Mouse (Mus musculus) heart, adult 8-10 months (tissue): ENCODE data around the gene Cfap77. TPM values are rescaled to one million over a fixed set of nuclear protein-coding genes. Genes with fewer than 3 reads are reported as not detected.

Source experiments
- DNase-seq: peaks from one replicate; pipeline ENCODE4 v3.0.0; 2022; ENCODE audit warnings: low spot score
- total RNA-seq, 4 experiments: library from RNA; stranded (reverse); gene quantifications; 2 replicates each; pipeline ENCODE4 v1.2.4; 2022

Gene Cfap77
- total RNA-seq, 4 experiments from 2014 or later = not detected

DNA sequence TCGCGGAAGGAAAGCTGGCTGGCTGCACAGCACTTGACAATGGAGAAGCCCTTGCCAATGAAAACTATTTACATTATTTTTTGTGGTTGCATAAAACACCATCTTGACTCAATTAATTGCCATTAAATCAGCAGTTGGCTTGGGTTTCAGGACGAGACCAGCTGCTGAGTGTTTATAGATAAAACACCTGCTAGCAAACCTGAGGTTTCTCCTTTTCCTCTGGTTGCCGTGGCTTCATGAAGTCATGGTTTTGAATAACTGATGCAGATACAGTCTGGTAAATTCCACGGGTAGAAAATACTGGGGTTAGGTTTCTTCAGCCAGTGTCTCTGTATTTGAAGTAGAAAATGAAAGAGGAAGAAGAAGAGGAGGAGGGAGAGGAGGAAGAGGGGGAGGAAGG, 2.9 kb downstream of the Cfap77 start:
- no peak for DNase-seq

DNA sequence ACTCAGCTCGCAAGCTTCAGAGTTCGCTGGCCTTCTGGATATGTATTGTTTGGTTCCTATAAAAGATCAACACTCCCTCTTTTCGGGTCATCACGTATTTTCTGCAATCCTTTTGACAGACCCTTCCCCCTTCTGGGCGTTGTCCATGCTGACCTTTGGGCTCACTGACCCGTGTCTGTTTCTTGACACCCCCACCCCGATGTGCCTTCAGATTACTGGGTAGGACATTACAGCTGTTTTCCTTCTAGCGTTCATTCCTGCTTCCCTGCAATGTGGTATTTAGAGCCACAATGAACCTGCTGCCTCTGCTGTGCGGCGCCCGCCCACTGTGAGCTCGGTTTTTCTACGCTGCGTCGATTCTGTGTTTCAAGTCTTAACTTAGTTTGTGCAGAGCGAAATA, 8.7 kb downstream of the Cfap77 start:
- no peak for DNase-seq

DNA sequence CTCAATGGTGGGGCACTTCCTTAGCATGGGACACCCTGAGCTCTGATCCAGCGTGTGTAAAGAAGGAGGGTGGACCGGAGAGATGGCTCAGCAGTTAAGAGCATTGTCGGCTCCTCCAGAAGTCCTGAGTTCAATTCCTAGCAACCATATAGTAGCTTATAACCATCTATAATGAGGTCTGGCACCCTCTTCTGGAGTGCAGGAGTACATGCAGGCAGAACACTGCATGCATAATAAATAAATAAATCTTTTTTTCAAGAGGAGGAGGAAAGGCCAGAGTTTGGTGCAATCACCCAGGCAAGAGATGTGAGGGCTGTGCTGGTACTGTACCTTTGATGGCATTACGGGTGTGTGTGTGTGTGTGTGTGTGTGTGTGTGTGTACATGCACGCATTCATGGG, 12.7 kb downstream of the Cfap77 start:
- no peak for DNase-seq

- DNase-seq = no peak
Observed at GRCm38 (mm10) chr2:29041477-29041768, 13.4 kb downstream of the Cfap77 start.

- no peak for DNase-seq
Observed at GRCm38 (mm10) chr2:29040594-29041476, 14.0 kb downstream of the Cfap77 start.

GRCm38 (mm10) chr2:29039741-29040140, 15.1 kb downstream of the Cfap77 start:
- DNase-seq = no peak

- DNase-seq = no peak
Observed at GRCm38 (mm10) chr2:29035698-29036097, 19.2 kb downstream of the Cfap77 start.

- DNase-seq = no peak
Observed at GRCm38 (mm10) chr2:29034542-29035475, 20.1 kb downstream of the Cfap77 start.

- DNase-seq = no peak
Observed at GRCm38 (mm10) chr2:29031951-29032350, 22.9 kb downstream of the Cfap77 start.

- peak; percentile 33 for DNase-seq
Observed at GRCm38 (mm10) chr2:29030048-29030734, 24.7 kb downstream of the Cfap77 start.

- DNase-seq = no peak
Observed at GRCm38 (mm10) chr2:29025284-29025683, 29.6 kb downstream of the Cfap77 start.

- DNase-seq = no peak
Observed at GRCm38 (mm10) chr2:29023001-29023400, 31.9 kb downstream of the Cfap77 start.

- no peak for DNase-seq
Observed at GRCm38 (mm10) chr2:29021025-29021424, 33.8 kb downstream of the Cfap77 start.

- DNase-seq = no peak
Observed at GRCm38 (mm10) chr2:29018680-29019079, 36.2 kb downstream of the Cfap77 start.

GRCm38 (mm10) chr2:29016599-29017587, 38.0 kb downstream of the Cfap77 start:
- no peak for DNase-seq

DNA sequence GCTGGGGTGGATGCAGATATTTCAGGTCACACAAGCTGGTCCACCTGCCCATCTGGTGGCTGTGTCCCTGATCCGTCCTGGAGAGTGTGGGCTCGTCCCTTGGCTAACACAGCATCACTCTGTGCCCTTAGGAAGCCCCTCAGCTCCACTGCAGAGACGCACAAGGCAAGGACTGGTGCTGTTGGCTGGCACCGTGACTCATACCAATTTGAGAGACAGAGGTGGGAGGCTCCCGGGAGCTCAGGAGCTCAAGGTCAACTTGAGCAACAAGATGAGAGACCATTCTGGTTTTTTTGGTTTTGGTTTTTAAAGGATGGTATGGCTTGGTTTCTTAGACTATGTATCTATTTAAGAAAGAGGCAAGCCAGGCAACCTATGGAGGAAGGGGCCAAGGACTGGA, 42.3 kb downstream of the Cfap77 start:
- DNase-seq = no peak

GRCm38 (mm10) chr2:29007656-29008055, 47.2 kb downstream of the Cfap77 start:
- no peak for DNase-seq

DNA sequence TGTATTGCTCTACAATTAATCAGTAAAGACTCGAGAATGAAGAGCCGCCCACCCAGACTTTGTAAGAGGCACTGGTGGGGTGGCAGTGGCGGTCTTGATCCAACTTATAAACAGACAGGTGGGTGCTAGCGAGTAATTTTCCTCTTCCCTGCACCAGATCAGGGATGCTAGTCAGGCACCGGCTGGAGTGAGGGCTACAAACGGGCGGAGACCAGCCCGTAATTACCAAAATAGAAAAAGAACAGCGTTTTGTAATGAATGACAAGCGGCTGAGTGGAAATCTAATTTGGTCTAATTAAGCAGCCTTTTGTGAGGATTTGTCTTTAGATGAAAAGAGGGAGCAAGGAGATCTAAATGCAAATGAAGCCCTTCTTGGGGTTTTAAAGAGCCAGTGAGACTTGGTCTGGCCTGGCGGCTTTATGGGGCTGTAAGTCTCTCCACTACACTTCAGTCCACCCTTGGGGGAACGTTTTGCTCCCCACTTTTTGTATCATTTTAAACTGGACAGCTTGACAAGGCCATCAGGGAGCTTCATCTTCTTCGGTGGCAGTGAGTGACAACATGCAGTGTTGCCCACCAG, 48.3 kb downstream of the Cfap77 start:
- DNase-seq = no peak

GRCm38 (mm10) chr2:29004037-29004436, 50.8 kb downstream of the Cfap77 start:
- DNase-seq = no peak

DNA sequence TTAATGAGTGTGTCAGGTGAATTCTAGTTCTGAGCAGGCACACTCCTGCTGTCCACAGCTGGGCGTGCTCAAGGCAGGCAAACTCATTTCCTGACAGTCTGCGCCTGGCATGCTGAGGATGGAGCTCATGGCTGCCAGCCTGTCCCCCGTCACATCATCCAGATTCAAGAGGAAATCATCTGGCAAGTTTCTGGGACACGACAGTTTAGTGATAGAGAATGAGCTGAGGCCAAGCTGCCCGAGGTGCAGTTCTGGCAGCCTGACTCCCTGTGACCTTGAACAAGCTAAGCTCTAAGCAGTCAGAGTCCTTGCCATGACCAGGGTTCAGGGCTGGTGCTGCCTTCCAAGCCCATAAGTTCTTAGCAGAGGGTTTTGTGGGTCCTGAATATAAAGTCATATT, 56.6 kb downstream of the Cfap77 start:
- peak; percentile 11 for DNase-seq
